Mouse (Mus musculus): ENCODE results near the gene Mrgprf. TPM values are rescaled to one million over a fixed set of nuclear protein-coding genes. Genes with fewer than 3 reads are reported as not detected.

The Mrgprf gene
- total RNA-seq, 1 experiment from 2014 or later: not detected

- ATAC-seq (replicated peaks; ENCODE audit: insufficient number of reproducible peaks, low FRiP score, low TSS enrichment, poor library complexity, severe bottlenecking): no peak
These were observed 30.0 kb downstream of the Mrgprf start for GRCm38 (mm10) chr7:145330641-145331040.

- ATAC-seq (replicated peaks; ENCODE audit: insufficient number of reproducible peaks, low FRiP score, low TSS enrichment, poor library complexity, severe bottlenecking): no peak
These were observed 31.9 kb downstream of the Mrgprf start for GRCm38 (mm10) chr7:145332376-145333041.

GRCm38 (mm10) chr7:145333936-145334335 lies 33.3 kb downstream of the Mrgprf start:
- ATAC-seq (replicated peaks; ENCODE audit: insufficient number of reproducible peaks, low FRiP score, low TSS enrichment, poor library complexity, severe bottlenecking): no peak

- ATAC-seq (replicated peaks; ENCODE audit: insufficient number of reproducible peaks, low FRiP score, low TSS enrichment, poor library complexity, severe bottlenecking): no peak
These were observed 33.9 kb downstream of the Mrgprf start for GRCm38 (mm10) chr7:145334428-145335027.

GRCm38 (mm10) chr7:145335199-145335598 lies 34.6 kb downstream of the Mrgprf start:
- no peak for ATAC-seq (replicated peaks; ENCODE audit: insufficient number of reproducible peaks, low FRiP score, low TSS enrichment, poor library complexity, severe bottlenecking)

- ATAC-seq (replicated peaks; ENCODE audit: insufficient number of reproducible peaks, low FRiP score, low TSS enrichment, poor library complexity, severe bottlenecking): no peak
These were observed 35.1 kb downstream of the Mrgprf start for GRCm38 (mm10) chr7:145335616-145336332.

- ATAC-seq (replicated peaks; ENCODE audit: insufficient number of reproducible peaks, low FRiP score, low TSS enrichment, poor library complexity, severe bottlenecking): no peak
These were observed 37.3 kb downstream of the Mrgprf start for GRCm38 (mm10) chr7:145337889-145338288.

GRCm38 (mm10) chr7:145340248-145340904 lies 39.7 kb downstream of the Mrgprf start:
- ATAC-seq (replicated peaks; ENCODE audit: insufficient number of reproducible peaks, low FRiP score, low TSS enrichment, poor library complexity, severe bottlenecking): no peak

Other genes starting within 250 kb of the Mrgprf start
- gene 1810010D01Rik, start 92.7 kb upstream of the Mrgprf start, total RNA-seq (2017): 1.1 to 3.8 TPM in 2 of 3 replicates, not detected in the other
- gene Tpcn2, start 16.8 kb upstream of the Mrgprf start, total RNA-seq (2017): 13.6 to 20.1 TPM (median 14.9 TPM) in 3 replicates
- not detected in 3 replicates for gene Mrgprd, start 14.0 kb downstream of the Mrgprf start, total RNA-seq (2017)

All from monocyte, adult 5-6 weeks (primary cell).